11 mouse cellular contexts compared by ENCODE assay signal in genomic region chr19:5108702-5109101, GRCm38 (mm10). TPM values are rescaled to one million over a fixed set of nuclear protein-coding genes. Genes with fewer than 3 reads are reported as not detected.
A peak's percentile ranks its signal among the peaks of the same experiment; 100 is the strongest.
DNase-seq lines count a peak whose midpoint lies in the region; ATAC-seq and TF ChIP-seq lines count a peak whose summit lies in the region.
"Had no signal": no experiment of that assay in that cellular context is flagged by ENCODE, and none has a peak within 500 bp of the region (broad histone marks: within the 10 kb centered on the region; RNA-seq: fewer than 3 reads in every experiment).

No protein-coding gene starts in this region.

- in situ Hi-C loops in ES-E14 (cut with MboI; ENCODE audit: low sequenced_read_pairs in 2 of 2, unreplicated experiment in 2 of 2), result no loop called here

- no peaks in the 10 kb centered on the region for H3K27me3 ChIP-seq in embryonic facial prominence, embryonic 14.5 days (replicated peaks; ENCODE audit: control insufficient read depth, insufficient read depth, low read length)
- H3K27me3 ChIP-seq: embryonic facial prominence, embryonic 15.5 days had no signal

- 48% methylated on average over 4 of the region's 4 CpGs for WGBS in embryonic facial prominence, embryonic 14.5 days

- intact Hi-C loops in gastrocnemius, postnatal 14 days (cut with DNase I; ENCODE audit: low total_unique reads), result no loop called here

- H3K36me3 ChIP-seq in ES-E14 (ENCODE audit: control insufficient read depth, insufficient read depth, low read length, poor library complexity, severe bottlenecking), result peaks cover 19% of the 10 kb centered on the region
- H3K36me3 ChIP-seq in embryonic facial prominence, embryonic 14.5 days (ENCODE audit: control insufficient read depth, insufficient read depth, low read length), result peaks cover 72% of the 10 kb centered on the region

- peak; percentile 78 for DNase-seq in kidney, adult 11 months
- DNase-seq in kidney, postnatal 4 days, result no peak
- DNase-seq in ES-E14 (ENCODE audit: low read depth, low spot score), result no peak
- DNase-seq in embryonic facial prominence, embryonic 14.5 days (ENCODE audit: low spot score), result no peak
- peak; percentile 61 to 80 for DNase-seq in kidney, postnatal 25 days
- DNase-seq in layer of hippocampus, postnatal 10 days (ENCODE audit: low spot score in 2 of 2), result no peak
- DNase-seq in gastrocnemius, postnatal 14 days, result no peak
- DNase-seq: gastrocnemius, postnatal 36 days had no signal

- peak overlapping the region; percentile 12; the same call in 1 of the 2 replicates for H3K9ac ChIP-seq in ES-E14 (ENCODE audit: insufficient read depth, low read depth, low read length, poor library complexity, severe bottlenecking)
- 0 out of 2 replicates have a peak overlapping the region, but pooled peaks have one; percentile 14 for H3K9ac ChIP-seq in embryonic facial prominence, embryonic 14.5 days (ENCODE audit: low read depth, low read length)
- H3K9ac ChIP-seq: embryonic facial prominence, embryonic 15.5 days; liver, embryonic 14.5 days had no signal

- H3K27ac ChIP-seq in ES-E14 (ENCODE audit: insufficient read depth, low read depth, low read length, poor library complexity, severe bottlenecking), result no peak overlapping the region; the same call in 1 of the 2 replicates
- peak overlapping the region; percentile 15; the same call in 1 of the 2 replicates for H3K27ac ChIP-seq in embryonic facial prominence, embryonic 14.5 days (replicated peaks; ENCODE audit: low read depth, low read length)
- H3K27ac ChIP-seq: embryonic facial prominence, embryonic 15.5 days; liver, embryonic 14.5 days had no signal

- no peak for ATAC-seq in embryonic facial prominence, embryonic 14.5 days (ENCODE audit: low read depth)
- ATAC-seq: forebrain, embryonic 14.5 days had no signal

- H3K4me1 ChIP-seq in ES-E14 (ENCODE audit: control insufficient read depth in 2 of 2, insufficient read depth in 2 of 2, low read length in 2 of 2, poor library complexity in 1 of 2), result peaks cover 0 to 15% of the 10 kb centered on the region in 2 experiments; a peak in 2 of 4 replicates
- H3K4me1 ChIP-seq in embryonic facial prominence, embryonic 14.5 days (ENCODE audit: control insufficient read depth, insufficient read depth, low read length), result peaks cover 7% of the 10 kb centered on the region; the same call in 1 of the 2 replicates

- H3K9me3 ChIP-seq in ES-E14 (ENCODE audit: control insufficient read depth, insufficient read depth, low read depth, low read length), result no peaks in the 10 kb centered on the region
- H3K9me3 ChIP-seq in embryonic facial prominence, embryonic 14.5 days (ENCODE audit: control insufficient read depth, low read length), result no peaks in the 10 kb centered on the region
- H3K9me3 ChIP-seq: embryonic facial prominence, embryonic 15.5 days had no signal

- H3K4me3 ChIP-seq in ES-E14 (ENCODE audit: insufficient read depth in 1 of 2, low read depth in 1 of 2, low read length in 2 of 2, poor library complexity in 1 of 2, severe bottlenecking in 1 of 2), result no peak overlapping the region
- no peak overlapping the region for H3K4me3 ChIP-seq in embryonic facial prominence, embryonic 14.5 days (ENCODE audit: low read depth, low read length)
- H3K4me3 ChIP-seq: embryonic facial prominence, embryonic 15.5 days had no signal

- H3K4me2 ChIP-seq in embryonic facial prominence, embryonic 14.5 days (ENCODE audit: low read depth, low read length), result no peak overlapping the region
- H3K4me2 ChIP-seq: embryonic facial prominence, embryonic 15.5 days had no signal

TF ChIP-seq in ES-E14, 5 proteins besides CTCF, POLR2A, EP300 and RAD21:
- no peak for TF ChIP-seq MAFK (IDR thresholded peaks at IDR 0.05; ENCODE audit: insufficient read depth, low read depth, low read length)
- TF ChIP-seq CHD2 (IDR thresholded peaks at IDR 0.05; ENCODE audit: low read depth, low read length), result no peak
- no peak for TF ChIP-seq ZC3H11A (IDR thresholded peaks at IDR 0.05; ENCODE audit: borderline replicate concordance, low read depth, low read length)
- TF ChIP-seq HCFC1 (IDR thresholded peaks at IDR 0.05; ENCODE audit: borderline replicate concordance, insufficient read depth, low read length), result no peak
- no peak for TF ChIP-seq ZNF384 (IDR thresholded peaks at IDR 0.05; ENCODE audit: low read depth, low read length)
TF ChIP-seq in ES-E14: peak in this region for 0.

RNA-seq across cellular contexts. Expression of gene Rab1b, which starts 1.8 kb away (rescaled TPM):
- total RNA-seq in ES-E14 (2012; rRNA removed), result 78.5 and 96.9 TPM in 2 replicates
- polyA plus RNA-seq in embryonic facial prominence, embryonic 14.5 days (2014; fragmentation: Nextera tagmentation; extraction: Ambion mirVana), result 225 and 254 TPM in 2 replicates
- 100 to 1,000 TPM; 163 to 166 TPM for total RNA-seq in layer of hippocampus, postnatal 10 days (2021)
- total RNA-seq in gastrocnemius, postnatal 14 days (2021), result 100 to 1,000 TPM; 113 to 119 TPM

RNA-seq across cellular contexts. Expression of gene Klc2, which starts 9.7 kb away (rescaled TPM):
- total RNA-seq in ES-E14 (2012; rRNA removed), result 14.7 and 22.9 TPM in 2 replicates
- polyA plus RNA-seq in embryonic facial prominence, embryonic 14.5 days (2014; fragmentation: Nextera tagmentation; extraction: Ambion mirVana), result 13.1 and 15.3 TPM in 2 replicates
- total RNA-seq in layer of hippocampus, postnatal 10 days (2021), result 100 to 1,000 TPM; 170 to 176 TPM
- 10 to 100 TPM; 32.1 to 34.3 TPM for total RNA-seq in gastrocnemius, postnatal 14 days (2021)

RNA-seq across cellular contexts. Expression of gene Cnih2, which starts 10.4 kb away (rescaled TPM):
- 2.5 and 3.7 TPM in 2 replicates for total RNA-seq in ES-E14 (2012; rRNA removed)
- 36.0 and 45.8 TPM in 2 replicates for polyA plus RNA-seq in embryonic facial prominence, embryonic 14.5 days (2014; fragmentation: Nextera tagmentation; extraction: Ambion mirVana)
- 100 to 1,000 TPM; 743 to 783 TPM for total RNA-seq in layer of hippocampus, postnatal 10 days (2021)
- under 1 TPM; 0.14 to 0.40 TPM for total RNA-seq in gastrocnemius, postnatal 14 days (2021)

RNA-seq across cellular contexts. Expression of gene Yif1a, which starts 20.4 kb away (rescaled TPM):
- total RNA-seq in ES-E14 (2012; rRNA removed), result 84.4 and 110 TPM in 2 replicates
- polyA plus RNA-seq in embryonic facial prominence, embryonic 14.5 days (2014; fragmentation: Nextera tagmentation; extraction: Ambion mirVana), result 137 and 140 TPM in 2 replicates
- 10 to 100 TPM; 24.7 to 29.9 TPM for total RNA-seq in layer of hippocampus, postnatal 10 days (2021)
- 10 to 100 TPM; 43.8 to 47.3 TPM for total RNA-seq in gastrocnemius, postnatal 14 days (2021)

RNA-seq across cellular contexts. Expression of gene Tmem151a, which starts 23.4 kb away (rescaled TPM):
- 0.89 and 2.3 TPM in 2 replicates for total RNA-seq in ES-E14 (2012; rRNA removed)
- 2.6 and 3.0 TPM in 2 replicates for polyA plus RNA-seq in embryonic facial prominence, embryonic 14.5 days (2014; fragmentation: Nextera tagmentation; extraction: Ambion mirVana)
- total RNA-seq in layer of hippocampus, postnatal 10 days (2021), result 10 to 100 TPM; 96.6 to 98.0 TPM
- under 1 TPM; 0.16 to 0.69 TPM for total RNA-seq in gastrocnemius, postnatal 14 days (2021)

Comparison
In these comparisons a context has a peak if more than half of its experiments do, and no peak if none do; other contexts are left out.
1. DNase-seq: peak in kidney, adult 11 months (single experiment) and kidney, postnatal 25 days (2 of 2); none in kidney, postnatal 4 days (0 of 2), ES-E14 (single experiment), embryonic facial prominence, embryonic 14.5 days (single experiment), layer of hippocampus, postnatal 10 days (0 of 2) and gastrocnemius, postnatal 14 days (single experiment).
2. RNA of gene Cnih2, which starts 10.4 kb away (total RNA-seq): 743 to 783 TPM in layer of hippocampus, postnatal 10 days; 2.5 to 3.7 TPM in ES-E14 and 0.14 to 0.40 TPM in gastrocnemius, postnatal 14 days; every median in the first group is over 100 times any median in the second.